In genomic region chr7:134552051-134552451, GRCm38 (mm10) we compare ENCODE assay signal across 8 mouse cellular contexts.
DNase-seq lines count a peak whose midpoint lies in the region; ATAC-seq and TF ChIP-seq lines count a peak whose summit lies in the region.

No protein-coding gene starts in this region.

- no peak overlapping the region for H3K9ac ChIP-seq in lung, postnatal 0 days (replicated peaks; ENCODE audit: low read depth)

- 37% methylated on average over 6 of the region's 6 CpGs for WGBS in lung, postnatal 0 days

- TF ChIP-seq EP300 in lung, postnatal 0 days (IDR thresholded peaks at IDR 0.05): no peak

- peak; percentile 64 for DNase-seq in adrenal gland, adult 2 months
- no peak for DNase-seq in adrenal gland, adult 18-20 months (ENCODE audit: low spot score in 2 of 2)
- peak; percentile 63 for DNase-seq in layer of hippocampus, adult 11-12 months (ENCODE audit: low spot score)
- no peak for DNase-seq in layer of hippocampus, adult 9-10 months (ENCODE audit: low spot score)
- DNase-seq in heart, postnatal 36 days: peak; percentile 10 to 28
- peak; percentile 57 for DNase-seq in lung, postnatal 0 days (ENCODE audit: low spot score)
- DNase-seq in embryo, embryonic 11 days: no peak
- DNase-seq in right cerebral cortex, postnatal 36 days (ENCODE audit: low spot score in 2 of 2): no peak

- H3K4me2 ChIP-seq in lung, postnatal 0 days (replicated peaks; ENCODE audit: low read depth, low read length): no peak overlapping the region

- peak; percentile 48 for ATAC-seq in lung, postnatal 0 days

- H3K4me1 ChIP-seq in lung, postnatal 0 days (ENCODE audit: insufficient read depth, low read depth, low read length): no peaks in the 10 kb centered on the region; the same call in 1 of the 2 replicates

- H3K27me3 ChIP-seq in lung, postnatal 0 days (replicated peaks; ENCODE audit: insufficient read depth, low read length): no peaks in the 10 kb centered on the region

- H3K36me3 ChIP-seq in lung, postnatal 0 days (ENCODE audit: insufficient read depth, low read length): no peaks in the 10 kb centered on the region

- no peaks in the 10 kb centered on the region for H3K9me3 ChIP-seq in lung, postnatal 0 days (ENCODE audit: low read length)

- intact Hi-C loops in heart, postnatal 36 days (cut with DNase I): no loop called here

- no peak for TF ChIP-seq CTCF in lung, postnatal 0 days (IDR thresholded peaks at IDR 0.05)

- H3K27ac ChIP-seq in lung, postnatal 0 days (ENCODE audit: low read length): no peak overlapping the region

- H3K4me3 ChIP-seq in lung, postnatal 0 days (ENCODE audit: low read depth, low read length): no peak overlapping the region

Comparison
In these comparisons a context has a peak if more than half of its experiments do, and no peak if none do; other contexts are left out.
1. DNase-seq: peak in adrenal gland, adult 2 months (single experiment), layer of hippocampus, adult 11-12 months (single experiment), heart, postnatal 36 days (2 of 2) and lung, postnatal 0 days (single experiment); none in adrenal gland, adult 18-20 months (0 of 2), layer of hippocampus, adult 9-10 months (single experiment), embryo, embryonic 11 days (single experiment) and right cerebral cortex, postnatal 36 days (0 of 2).